Mouse (Mus musculus) heart, adult 2 months (tissue): ENCODE measurements around the gene Gm15217.

Experiments
- CTCF ChIP-seq: fragments of 200-600 bp; IDR thresholded peaks from 2 replicates; pipeline ENCODE4 v1.8.1; 2022; ENCODE audit warnings: antibody characterized with exemption, mild to moderate bottlenecking, moderate library complexity
- EP300 ChIP-seq: fragments of 200-500 bp; IDR thresholded peaks from 2 replicates; pipeline ENCODE4 v1.6.1; 2011; ENCODE audit warnings: low read depth, low read length, control low read depth; ENCODE audit not compliant: insufficient read depth
- POLR2A ChIP-seq: fragments of 200-500 bp; IDR thresholded peaks from 2 replicates; pipeline ENCODE4 v1.6.1; 2011; ENCODE audit warnings: mild to moderate bottlenecking, low read depth, low read length, control low read depth; ENCODE audit not compliant: insufficient read depth

DNA sequence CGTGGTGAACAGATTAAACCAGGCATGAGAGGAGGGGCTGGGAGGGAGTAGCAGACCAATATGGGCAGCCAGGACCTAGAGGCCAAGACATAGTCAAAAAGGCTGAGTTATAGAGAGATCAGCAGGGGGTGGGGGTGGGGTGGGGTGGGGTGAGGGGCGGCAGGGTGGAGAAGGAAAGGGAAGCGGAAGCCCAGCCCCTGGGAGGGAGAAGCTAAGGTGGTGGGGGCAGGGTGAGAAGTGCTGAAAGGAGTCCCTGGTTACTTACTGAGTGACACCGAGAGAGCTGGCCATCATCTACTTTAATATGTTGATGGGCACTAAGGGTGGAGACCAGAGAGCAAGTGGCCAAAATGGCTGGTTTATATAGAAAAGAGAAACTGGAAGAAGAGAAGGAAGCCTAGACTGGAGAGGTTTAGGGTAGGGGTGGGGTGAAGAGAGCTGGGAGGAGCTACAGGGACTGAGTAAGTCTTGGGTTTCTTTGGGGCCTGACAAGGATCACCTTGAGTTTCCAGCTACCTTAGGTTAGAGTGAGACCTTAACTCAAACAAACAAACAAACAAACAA, 31.4 kb downstream of the Gm15217 start:
- no peak for TF ChIP-seq CTCF
- TF ChIP-seq POLR2A: no peak
- TF ChIP-seq EP300: no peak
